Mouse (Mus musculus) bone marrow, adult 2 months (tissue): ENCODE results near the gene Dnajc5. TPM values are rescaled to one million over a fixed set of nuclear protein-coding genes. Genes with fewer than 3 reads are reported as not detected.

Experiments used
- H3K27ac ChIP-seq: fragments of 200-500 bp; 2 replicates; pipeline ENCODE4 v1.5.1; 2012; ENCODE audit warnings: low read depth, mild to moderate bottlenecking, control low read depth, inconsistent platforms, low read length; ENCODE audit not compliant: control insufficient read depth, poor library complexity, insufficient read depth
- H3K4me1 ChIP-seq: fragments of 200-500 bp; 2 replicates; pipeline ENCODE4 v1.6.1; 2011; ENCODE audit warnings: low read length; ENCODE audit not compliant: control insufficient read depth, insufficient read depth
- H3K4me3 ChIP-seq: fragments of 200-500 bp; replicated peaks from 2 replicates; pipeline ENCODE3; 2011; ENCODE audit warnings: mild to moderate bottlenecking, low read depth, low read length, control low read depth; ENCODE audit not compliant: control insufficient read depth
- CTCF ChIP-seq: fragments of 200-500 bp; IDR thresholded peaks from 2 replicates; pipeline ENCODE4 v1.5.1; 2011; ENCODE audit warnings: low read length, control low read depth; ENCODE audit not compliant: control insufficient read depth, insufficient read depth
- POLR2A ChIP-seq: fragments of 200-500 bp; IDR thresholded peaks from 2 replicates; pipeline ENCODE4 v1.6.1; 2011; ENCODE audit warnings: low read depth, mild to moderate bottlenecking, control low read depth, low read length, borderline replicate concordance; ENCODE audit not compliant: control insufficient read depth
- WGBS: fragments of 180-500 bp; shearing (Covaris S2); methylation state at CpG from one replicate; pipeline ENCODE4 v1.1.7; 2018; 5-methylcytosine and 5-hydroxymethylcytosine counted together
- polyA plus RNA-seq: library from polyadenylated mRNA; stranded (reverse); fragments of >200 nt; gene quantifications from 2 replicates; pipeline ENCODE4 v1.2.4, GENCODE M21; 2011; ENCODE audit warnings: low replicate concordance; ENCODE audit not compliant: missing spikeins, insufficient read depth, insufficient read length

The Dnajc5 gene
- polyA plus RNA-seq, 1 experiment: 43.8 TPM

DNA sequence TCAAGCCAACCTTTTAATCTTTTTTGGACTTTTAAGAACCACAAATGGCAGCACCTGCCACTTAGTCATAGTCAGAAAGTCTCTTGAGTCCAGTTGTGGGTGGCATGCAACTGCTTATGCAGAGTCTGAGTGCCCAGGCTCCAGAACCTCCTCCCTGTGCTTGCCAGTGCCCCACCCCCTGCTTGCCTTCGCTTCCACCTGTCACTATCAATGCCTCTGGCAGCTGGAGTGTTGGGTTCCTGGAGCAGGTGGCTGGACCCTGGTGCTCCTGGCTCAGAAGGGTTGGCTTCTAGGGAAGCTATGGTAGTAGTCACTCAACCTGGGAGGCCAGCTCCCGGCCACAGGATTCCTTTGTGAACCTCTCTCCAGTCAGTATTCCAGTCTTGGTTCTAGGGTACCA is 29.9 kb downstream of the Dnajc5 start:
- no peak overlapping the region for H3K27ac ChIP-seq
- H3K4me1 ChIP-seq: peaks cover 10% of the 10 kb centered on the region
- WGBS: 93% methylated on average over 2 of the region's 2 CpGs
- H3K4me3 ChIP-seq: no peak overlapping the region
- TF ChIP-seq CTCF: no peak
- TF ChIP-seq POLR2A: no peak

DNA sequence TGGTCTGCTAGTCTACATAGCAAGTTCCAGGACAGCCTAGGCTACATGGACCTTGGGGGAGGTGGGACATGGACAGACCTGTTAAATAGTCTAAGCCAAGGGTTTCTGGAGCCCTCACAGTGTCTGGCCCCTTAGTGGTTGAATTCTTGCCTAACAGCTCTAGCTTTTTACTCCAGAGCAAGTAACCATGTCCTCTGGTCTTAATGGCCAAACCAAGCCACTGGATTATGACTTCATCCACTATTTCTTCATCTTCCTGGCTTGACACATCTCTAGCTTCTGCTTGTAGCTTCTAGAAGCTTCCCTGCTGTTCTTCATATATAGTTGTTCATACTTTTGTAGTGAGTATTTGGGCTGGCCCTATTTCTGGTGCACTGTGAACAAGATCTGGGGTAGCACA is 33.5 kb downstream of the Dnajc5 start:
- H3K4me1 ChIP-seq: peaks cover 4% of the 10 kb centered on the region
- no peak overlapping the region for H3K4me3 ChIP-seq
- TF ChIP-seq CTCF (no peak), POLR2A (no peak)
- H3K27ac ChIP-seq: peak overlapping the region; percentile 78; the same call in 1 of the 2 replicates

DNA sequence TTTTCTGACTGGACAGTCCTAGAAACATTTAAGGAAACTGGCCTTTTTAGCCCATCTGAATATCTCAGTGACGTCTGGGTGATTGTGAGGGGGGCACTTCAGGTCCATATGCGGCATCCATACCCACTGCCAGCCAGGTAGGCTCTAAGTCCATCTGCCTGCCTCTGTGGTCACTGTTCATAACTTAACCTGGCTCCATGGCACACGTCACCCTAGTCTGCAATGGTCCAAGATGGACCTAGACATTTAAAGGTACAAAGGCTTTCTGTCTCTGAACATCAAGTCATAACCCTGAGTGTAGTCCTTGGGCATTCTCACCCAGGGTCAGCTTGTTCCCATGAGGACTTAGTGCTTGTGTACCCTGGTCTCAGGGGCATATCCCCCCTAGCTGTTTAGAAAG is 47.1 kb downstream of the Dnajc5 start:
- H3K4me1 ChIP-seq: no peaks in the 10 kb centered on the region
- WGBS: 88% methylated on average over 3 of the region's 3 CpGs
- TF ChIP-seq CTCF (no peak), POLR2A (no peak)
- H3K4me3 ChIP-seq: no peak overlapping the region
- no peak overlapping the region for H3K27ac ChIP-seq

DNA sequence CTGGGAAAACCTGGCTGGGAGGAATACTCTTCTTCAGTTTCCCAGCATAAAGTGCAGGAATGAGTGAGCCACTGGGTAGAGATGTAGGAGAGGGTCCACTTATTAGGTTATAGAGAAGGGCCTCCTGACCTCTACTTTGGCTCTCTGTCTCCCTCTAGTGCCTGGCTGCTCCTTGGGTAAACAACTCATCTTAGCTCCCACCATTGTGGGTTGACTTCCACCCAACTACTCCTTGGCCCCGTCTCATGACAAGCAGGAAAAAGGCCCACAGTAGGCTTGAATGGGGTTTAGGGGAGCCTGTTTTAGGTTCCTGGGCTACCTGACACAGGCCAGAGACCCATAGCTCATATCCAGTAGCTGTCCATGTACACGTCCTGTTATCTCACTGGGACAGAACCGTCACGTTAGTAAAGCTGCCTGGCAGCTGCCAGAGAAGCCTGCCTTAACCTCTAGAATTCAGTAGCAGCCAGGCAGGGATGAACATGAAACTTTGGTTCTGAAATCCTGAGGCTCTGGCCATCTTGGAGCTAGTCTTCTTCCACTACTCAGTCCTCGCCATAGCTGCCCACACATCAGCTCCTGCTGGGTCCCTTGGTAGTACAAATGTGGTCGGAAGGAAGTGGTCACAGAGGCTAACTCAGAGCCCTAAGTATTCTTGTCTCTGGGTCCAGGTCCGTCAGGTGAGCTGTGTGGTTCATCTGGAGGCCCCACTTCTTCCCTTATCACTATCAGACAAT is 48.2 kb downstream of the Dnajc5 start:
- Histone ChIP-seq H3K4me3 (no peak overlapping the region), H3K4me1 (no peaks in the 10 kb centered on the region), H3K27ac (peak overlapping the region; percentile 30; the same call in 1 of the 2 replicates)
- 51% methylated on average over 7 of the region's 7 CpGs for WGBS
- TF ChIP-seq CTCF: peak; percentile 76
- TF ChIP-seq POLR2A: no peak

DNA sequence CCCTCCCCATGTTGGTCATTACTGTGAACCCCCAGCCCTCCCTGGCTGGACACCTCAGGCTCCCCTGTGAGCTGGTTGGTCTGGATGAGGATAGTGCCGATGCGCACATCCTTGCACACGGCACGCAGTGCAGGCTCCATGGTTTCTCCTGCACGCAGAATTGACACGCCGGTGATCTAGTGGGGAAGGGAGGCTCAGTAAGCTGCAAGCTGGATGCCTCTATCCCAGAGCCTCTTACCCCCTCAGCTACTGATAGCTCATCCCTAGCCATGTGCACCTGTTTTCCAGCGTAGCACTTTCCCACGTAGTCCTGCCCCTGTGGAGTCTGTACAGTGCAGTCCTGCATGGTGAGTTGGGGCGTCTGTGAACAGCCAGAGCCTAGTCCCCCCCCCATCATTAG is 49.6 kb downstream of the Dnajc5 start:
- TF ChIP-seq POLR2A (no peak), CTCF (no peak)
- Histone ChIP-seq H3K4me1 (no peaks in the 10 kb centered on the region), H3K27ac (no peak overlapping the region), H3K4me3 (no peak overlapping the region)
- 97% methylated on average over 10 of the region's 10 CpGs for WGBS

DNA sequence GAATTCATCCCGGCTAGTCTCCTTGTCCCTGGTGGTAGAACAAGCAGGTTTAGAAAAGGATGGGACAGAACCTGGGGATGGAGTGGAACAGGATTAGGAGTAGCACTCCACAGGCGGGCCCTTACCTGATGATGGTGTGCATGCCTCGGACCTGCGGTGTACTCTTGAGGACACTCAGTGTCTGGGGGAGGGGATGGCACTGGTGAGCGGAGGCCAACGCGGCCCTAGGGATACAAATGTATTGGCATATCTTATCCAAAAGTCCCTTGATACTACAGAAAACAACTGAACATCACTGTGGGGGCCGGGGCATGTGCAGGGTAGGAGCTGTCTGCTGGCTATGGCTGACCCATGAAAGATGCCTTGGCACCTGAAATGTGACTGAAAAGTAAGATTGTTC is 50.1 kb downstream of the Dnajc5 start:
- TF ChIP-seq POLR2A (no peak), CTCF (no peak)
- no peak overlapping the region for H3K27ac ChIP-seq
- WGBS: 86% methylated on average over 8 of the region's 8 CpGs
- no peaks in the 10 kb centered on the region for H3K4me1 ChIP-seq
- H3K4me3 ChIP-seq: no peak overlapping the region

DNA sequence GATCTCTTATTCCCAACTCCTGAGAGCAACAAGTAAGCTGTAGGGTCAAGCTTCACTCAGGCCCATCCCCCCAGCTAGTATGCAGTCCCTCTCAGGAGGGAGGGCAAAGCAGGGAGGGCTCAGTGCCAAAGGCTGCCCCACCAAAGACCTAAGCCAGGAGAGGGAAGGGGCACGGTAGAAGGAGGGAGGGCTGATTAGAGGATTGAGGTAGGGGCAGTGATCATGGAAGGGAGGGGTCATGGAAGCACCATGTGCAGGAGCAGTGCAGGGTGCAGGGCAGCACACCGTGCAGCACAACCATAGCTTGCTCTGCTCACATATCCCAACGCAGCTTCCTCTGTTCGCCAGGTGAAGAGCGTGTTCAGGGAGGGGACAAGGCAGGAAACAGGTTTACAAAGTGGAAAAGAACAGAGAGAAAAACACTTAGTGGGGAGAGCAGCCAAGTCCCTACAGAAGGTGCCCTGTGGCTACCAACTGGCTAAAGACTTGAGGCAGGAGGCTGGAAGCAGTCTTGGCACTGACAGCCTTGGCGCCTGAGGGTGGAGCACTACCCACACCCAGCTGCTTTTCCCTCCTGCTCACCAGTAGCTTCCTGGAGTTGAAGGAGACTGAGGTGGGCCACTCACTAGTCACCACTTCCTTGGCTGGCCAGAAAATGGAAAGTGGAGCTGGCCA is 50.8 kb downstream of the Dnajc5 start:
- Histone ChIP-seq H3K4me1 (no peaks in the 10 kb centered on the region), H3K4me3 (no peak overlapping the region), H3K27ac (no peak overlapping the region)
- WGBS: 67% methylated on average over 6 of the region's 6 CpGs
- no peak for TF ChIP-seq POLR2A
- TF ChIP-seq CTCF: no peak

DNA sequence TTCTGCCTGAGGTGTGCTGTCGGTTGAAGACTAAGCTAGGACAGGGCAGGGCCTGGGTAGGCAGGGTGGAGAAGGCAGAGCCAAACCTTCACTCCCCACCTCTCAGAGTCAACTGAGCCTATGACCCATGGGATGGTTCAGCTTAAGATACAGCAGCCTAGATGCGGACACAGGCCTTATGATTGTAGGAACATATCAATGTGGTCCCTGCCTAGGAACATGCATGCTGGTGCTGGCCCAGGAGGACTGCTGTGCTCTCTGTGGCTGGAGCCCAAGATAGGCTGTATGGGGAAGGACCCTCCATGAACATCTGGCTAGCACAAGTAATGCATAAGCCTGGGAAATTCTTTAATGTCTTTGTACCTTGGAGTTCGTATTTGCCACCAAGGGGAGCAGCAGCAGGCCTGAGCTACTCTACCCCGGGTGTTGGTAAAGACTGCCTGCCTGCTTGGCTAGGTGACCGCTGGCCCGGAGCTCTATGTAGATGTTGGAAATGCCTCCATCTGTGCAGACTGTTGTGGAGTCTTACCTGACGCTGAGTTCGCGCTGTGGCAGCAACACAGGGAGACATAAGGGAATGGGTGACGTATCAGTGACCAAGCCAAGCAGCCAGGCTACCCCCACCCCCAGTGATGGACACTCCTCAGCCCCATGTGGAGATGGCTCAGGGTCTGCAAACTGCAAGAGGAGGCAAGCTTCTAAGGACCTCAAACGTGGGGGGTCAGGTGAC is 51.8 kb downstream of the Dnajc5 start:
- no peak overlapping the region for H3K4me3 ChIP-seq
- no peak overlapping the region for H3K27ac ChIP-seq
- peaks cover 1% of the 10 kb centered on the region; the same call in 1 of the 2 replicates for H3K4me1 ChIP-seq
- 90% methylated on average over 11 of the region's 11 CpGs for WGBS
- no peak for TF ChIP-seq CTCF
- no peak for TF ChIP-seq POLR2A
